Mouse (Mus musculus): ENCODE measurements around the gene Padi6. TPM values are rescaled to one million over a fixed set of nuclear protein-coding genes. Genes with fewer than 3 reads are reported as not detected.

Padi6 gene
- polyA plus RNA-seq, 1 experiment from 2014 or later, result not detected

- Histone ChIP-seq H3K27ac (ENCODE audit: low read depth, low read length) (no peak overlapping the region), H3K4me2 (replicated peaks; ENCODE audit: low read depth) (no peak overlapping the region), H3K9ac (ENCODE audit: low read depth, low read length) (no peak overlapping the region), H3K9me3 (ENCODE audit: control insufficient read depth) (no peaks in the 10 kb centered on the region), H3K36me3 (ENCODE audit: control insufficient read depth, insufficient read depth) (no peaks in the 10 kb centered on the region), H3K4me1 (replicated peaks; ENCODE audit: control insufficient read depth, insufficient read depth, low read length) (no peaks in the 10 kb centered on the region; the same call in 1 of the 2 replicates), H3K4me3 (ENCODE audit: low read depth, low read length) (no peak overlapping the region), H3K27me3 (replicated peaks; ENCODE audit: control insufficient read depth, insufficient read depth, low read length) (no peaks in the 10 kb centered on the region)
- TF ChIP-seq CTCF (IDR thresholded peaks at IDR 0.05; ENCODE audit: low read depth), result no peak
- WGBS, result 83% methylated on average over 9 of the region's 9 CpGs
- ATAC-seq, result no peak
These were observed 32.5 kb upstream of the Padi6 start for GRCm38 (mm10) chr4:140774893-140775292.

GRCm38 (mm10) chr4:140774025-140774800 lies 31.8 kb upstream of the Padi6 start, which contains the start of gene Padi4:
Gene Padi4, minus strand, starts transcription at chr4:140774236.
- Histone ChIP-seq H3K9ac (ENCODE audit: low read depth, low read length) (no peak within 1 kb of the TSS), H3K36me3 (ENCODE audit: control insufficient read depth, insufficient read depth) (no peaks in the 10 kb centered on the region), H3K27ac (ENCODE audit: low read depth, low read length) (no peak within 1 kb of the TSS), H3K9me3 (ENCODE audit: control insufficient read depth) (no peaks in the 10 kb centered on the region), H3K27me3 (replicated peaks; ENCODE audit: control insufficient read depth, insufficient read depth, low read length) (no peaks in the 10 kb centered on the region), H3K4me2 (replicated peaks; ENCODE audit: low read depth) (no peak within 1 kb of the TSS), H3K4me1 (replicated peaks; ENCODE audit: control insufficient read depth, insufficient read depth, low read length) (no peaks in the 10 kb centered on the region; the same call in 1 of the 2 replicates), H3K4me3 (ENCODE audit: low read depth, low read length) (no peak within 1 kb of the TSS)
- ATAC-seq, result no peak
- 80% methylated on average over 21 of the region's 21 CpGs for WGBS
- TF ChIP-seq CTCF (IDR thresholded peaks at IDR 0.05; ENCODE audit: low read depth), result no peak

GRCm38 (mm10) chr4:140771091-140771490 lies 28.6 kb upstream of the Padi6 start:
- Histone ChIP-seq H3K9ac (ENCODE audit: low read depth, low read length) (no peak overlapping the region), H3K4me2 (replicated peaks; ENCODE audit: low read depth) (no peak overlapping the region), H3K36me3 (ENCODE audit: control insufficient read depth, insufficient read depth) (no peaks in the 10 kb centered on the region), H3K27ac (ENCODE audit: low read depth, low read length) (no peak overlapping the region), H3K27me3 (replicated peaks; ENCODE audit: control insufficient read depth, insufficient read depth, low read length) (no peaks in the 10 kb centered on the region), H3K4me1 (replicated peaks; ENCODE audit: control insufficient read depth, insufficient read depth, low read length) (no peaks in the 10 kb centered on the region; the same call in 1 of the 2 replicates), H3K4me3 (ENCODE audit: low read depth, low read length) (no peak overlapping the region), H3K9me3 (ENCODE audit: control insufficient read depth) (no peaks in the 10 kb centered on the region)
- no peak for ATAC-seq
- 12% methylated on average over 4 of the region's 4 CpGs for WGBS
- no peak for TF ChIP-seq CTCF (IDR thresholded peaks at IDR 0.05; ENCODE audit: low read depth)

- ATAC-seq, result peak; percentile 50
- Histone ChIP-seq H3K4me1 (replicated peaks; ENCODE audit: control insufficient read depth, insufficient read depth, low read length) (no peaks in the 10 kb centered on the region; the same call in 1 of the 2 replicates), H3K4me2 (replicated peaks; ENCODE audit: low read depth) (peak overlapping the region; percentile 40), H3K4me3 (ENCODE audit: low read depth, low read length) (peak overlapping the region; percentile 29), H3K27me3 (replicated peaks; ENCODE audit: control insufficient read depth, insufficient read depth, low read length) (no peaks in the 10 kb centered on the region), H3K36me3 (ENCODE audit: control insufficient read depth, insufficient read depth) (no peaks in the 10 kb centered on the region), H3K9me3 (ENCODE audit: control insufficient read depth) (no peaks in the 10 kb centered on the region), H3K9ac (ENCODE audit: low read depth, low read length) (no peak overlapping the region), H3K27ac (ENCODE audit: low read depth, low read length) (no peak overlapping the region)
- no peak for TF ChIP-seq CTCF (IDR thresholded peaks at IDR 0.05; ENCODE audit: low read depth)
- 7% methylated on average over 13 of the region's 13 CpGs for WGBS
These were observed 28.0 kb upstream of the Padi6 start for GRCm38 (mm10) chr4:140770433-140770832.

- no peak for TF ChIP-seq CTCF (IDR thresholded peaks at IDR 0.05; ENCODE audit: low read depth)
- Histone ChIP-seq H3K27me3 (replicated peaks; ENCODE audit: control insufficient read depth, insufficient read depth, low read length) (no peaks in the 10 kb centered on the region), H3K4me2 (replicated peaks; ENCODE audit: low read depth) (no peak overlapping the region), H3K27ac (ENCODE audit: low read depth, low read length) (no peak overlapping the region), H3K36me3 (ENCODE audit: control insufficient read depth, insufficient read depth) (no peaks in the 10 kb centered on the region), H3K9me3 (ENCODE audit: control insufficient read depth) (no peaks in the 10 kb centered on the region), H3K4me1 (replicated peaks; ENCODE audit: control insufficient read depth, insufficient read depth, low read length) (no peaks in the 10 kb centered on the region; the same call in 1 of the 2 replicates), H3K4me3 (ENCODE audit: low read depth, low read length) (no peak overlapping the region), H3K9ac (ENCODE audit: low read depth, low read length) (no peak overlapping the region)
- no peak for ATAC-seq
- WGBS, result 74% methylated on average over 5 of the region's 5 CpGs
These were observed 26.5 kb upstream of the Padi6 start for GRCm38 (mm10) chr4:140768973-140769372.

GRCm38 (mm10) chr4:140765936-140766335 lies 23.5 kb upstream of the Padi6 start:
- H3K4me2 ChIP-seq (replicated peaks; ENCODE audit: low read depth), result no peak overlapping the region
- no peak overlapping the region for H3K4me3 ChIP-seq (ENCODE audit: low read depth, low read length)
- H3K27ac ChIP-seq (ENCODE audit: low read depth, low read length), result no peak overlapping the region
- no peak for TF ChIP-seq CTCF (IDR thresholded peaks at IDR 0.05; ENCODE audit: low read depth)
- WGBS, result 69% methylated on average over 3 of the region's 3 CpGs
- ATAC-seq, result no peak
- no peaks in the 10 kb centered on the region for H3K4me1 ChIP-seq (replicated peaks; ENCODE audit: control insufficient read depth, insufficient read depth, low read length)
- H3K27me3 ChIP-seq (replicated peaks; ENCODE audit: control insufficient read depth, insufficient read depth, low read length), result no peaks in the 10 kb centered on the region
- H3K36me3 ChIP-seq (ENCODE audit: control insufficient read depth, insufficient read depth), result no peaks in the 10 kb centered on the region
- H3K9me3 ChIP-seq (ENCODE audit: control insufficient read depth), result no peaks in the 10 kb centered on the region
- no peak overlapping the region for H3K9ac ChIP-seq (ENCODE audit: low read depth, low read length)

Measured in intestine, postnatal 0 days (tissue).